Mouse (Mus musculus): ENCODE data around the gene Tm9sf4. TPM values are rescaled to one million over a fixed set of nuclear protein-coding genes. Genes with fewer than 3 reads are reported as not detected.
A peak's percentile ranks its signal among the peaks of the same experiment; 100 is the strongest.

The Tm9sf4 gene
- total and polyA plus RNA-seq, 3 experiments = 34.5 to 51.8 (median 43.3) TPM

GRCm38 (mm10) chr2:153121821-153122615 is 39.1 kb upstream of the Tm9sf4 start:
- TF ChIP-seq CTCF (IDR thresholded peaks at IDR 0.05) (no peak), POLR2A (IDR thresholded peaks at IDR 0.05; ENCODE audit: insufficient read depth, low read depth, low read length) (no peak), EP300 (IDR thresholded peaks at IDR 0.05; ENCODE audit: insufficient read depth, low read depth, low read length) (no peak)
- Histone ChIP-seq H3K36me3 (ENCODE audit: control insufficient read depth, insufficient read depth, low read length) (no peaks in the 10 kb centered on the region), H3K79me2 (replicated peaks; ENCODE audit: control insufficient read depth, insufficient read depth, low read length) (no peaks in the 10 kb centered on the region), H3K4me1 (ENCODE audit: control insufficient read depth, insufficient read depth, low read length) (no peaks in the 10 kb centered on the region), H3K27ac (no peak overlapping the region), H3K27me3 (ENCODE audit: control insufficient read depth, insufficient read depth, low read length) (no peaks in the 10 kb centered on the region), H3K4me3 (no peak overlapping the region), H3K9ac (ENCODE audit: low read depth, low read length) (no peak overlapping the region)
- WGBS = 70% methylated on average over 8 of the region's 8 CpGs
- DNase-seq = no peak
- intact Hi-C loops (cut with DNase I) = loop anchor here (5.0 kb wide), 1 partner anchor 35 kb away; no protein-coding TSS in a partner anchor

- Histone ChIP-seq H3K27ac (no peak overlapping the region), H3K4me1 (ENCODE audit: control insufficient read depth, insufficient read depth, low read length) (no peaks in the 10 kb centered on the region), H3K27me3 (ENCODE audit: control insufficient read depth, insufficient read depth, low read length) (no peaks in the 10 kb centered on the region)
Observed at GRCm38 (mm10) chr2:153122701-153123100, 38.4 kb upstream of the Tm9sf4 start.

GRCm38 (mm10) chr2:153125875-153126274 is 35.2 kb upstream of the Tm9sf4 start:
- 41% methylated on average over 5 of the region's 5 CpGs for WGBS
- Histone ChIP-seq H3K4me3 (no peak overlapping the region), H3K9ac (ENCODE audit: low read depth, low read length) (no peak overlapping the region), H3K27me3 (ENCODE audit: control insufficient read depth, insufficient read depth, low read length) (no peaks in the 10 kb centered on the region), H3K79me2 (replicated peaks; ENCODE audit: control insufficient read depth, insufficient read depth, low read length) (no peaks in the 10 kb centered on the region), H3K4me1 (ENCODE audit: control insufficient read depth, insufficient read depth, low read length) (no peaks in the 10 kb centered on the region), H3K36me3 (ENCODE audit: control insufficient read depth, insufficient read depth, low read length) (no peaks in the 10 kb centered on the region), H3K27ac (no peak overlapping the region)
- no peak for TF ChIP-seq POLR2A (IDR thresholded peaks at IDR 0.05; ENCODE audit: insufficient read depth, low read depth, low read length)
- no peak for TF ChIP-seq CTCF (IDR thresholded peaks at IDR 0.05)
- TF ChIP-seq EP300 (IDR thresholded peaks at IDR 0.05; ENCODE audit: insufficient read depth, low read depth, low read length) = no peak
- no peak for DNase-seq
- intact Hi-C loops (cut with DNase I) = no loop called here

More at GRCm38 (mm10) chr2:153122701-153123100, 38.4 kb upstream of the Tm9sf4 start:
- TF ChIP-seq POLR2A (IDR thresholded peaks at IDR 0.05; ENCODE audit: insufficient read depth, low read depth, low read length) (no peak), EP300 (IDR thresholded peaks at IDR 0.05; ENCODE audit: insufficient read depth, low read depth, low read length) (no peak), CTCF (IDR thresholded peaks at IDR 0.05) (no peak)
- WGBS = 86% methylated on average over 7 of the region's 7 CpGs
- H3K79me2 ChIP-seq (replicated peaks; ENCODE audit: control insufficient read depth, insufficient read depth, low read length) = no peaks in the 10 kb centered on the region
- H3K4me3 ChIP-seq = no peak overlapping the region
- intact Hi-C loops (cut with DNase I) = loop anchor here (5.0 kb wide), 1 partner anchor 35 kb away; no protein-coding TSS in a partner anchor
- no peaks in the 10 kb centered on the region for H3K36me3 ChIP-seq (ENCODE audit: control insufficient read depth, insufficient read depth, low read length)
- no peak overlapping the region for H3K9ac ChIP-seq (ENCODE audit: low read depth, low read length)
- DNase-seq = peak in 1 of 2 experiments; percentile 24

GRCm38 (mm10) chr2:153131019-153131418 is 30.1 kb upstream of the Tm9sf4 start:
- Histone ChIP-seq H3K4me1 (ENCODE audit: control insufficient read depth, insufficient read depth, low read length) (no peaks in the 10 kb centered on the region), H3K27ac (no peak overlapping the region), H3K9ac (ENCODE audit: low read depth, low read length) (no peak overlapping the region), H3K36me3 (ENCODE audit: control insufficient read depth, insufficient read depth, low read length) (no peaks in the 10 kb centered on the region), H3K79me2 (replicated peaks; ENCODE audit: control insufficient read depth, insufficient read depth, low read length) (no peaks in the 10 kb centered on the region), H3K4me3 (no peak overlapping the region), H3K27me3 (ENCODE audit: control insufficient read depth, insufficient read depth, low read length) (peaks cover 2% of the 10 kb centered on the region; the same call in 1 of the 2 replicates)
- 36% methylated on average over 6 of the region's 6 CpGs for WGBS
- intact Hi-C loops (cut with DNase I) = no loop called here
- no peak for TF ChIP-seq POLR2A (IDR thresholded peaks at IDR 0.05; ENCODE audit: insufficient read depth, low read depth, low read length)
- peak; percentile 56 for TF ChIP-seq CTCF (IDR thresholded peaks at IDR 0.05)
- peak in 1 of 2 experiments; percentile 20 for DNase-seq

GRCm38 (mm10) chr2:153134237-153134636 is 26.9 kb upstream of the Tm9sf4 start:
- Histone ChIP-seq H3K27me3 (ENCODE audit: control insufficient read depth, insufficient read depth, low read length) (peaks cover 2% of the 10 kb centered on the region; the same call in 1 of the 2 replicates), H3K4me1 (ENCODE audit: control insufficient read depth, insufficient read depth, low read length) (no peaks in the 10 kb centered on the region), H3K9ac (ENCODE audit: low read depth, low read length) (no peak overlapping the region), H3K27ac (no peak overlapping the region), H3K36me3 (ENCODE audit: control insufficient read depth, insufficient read depth, low read length) (no peaks in the 10 kb centered on the region), H3K4me3 (no peak overlapping the region), H3K79me2 (replicated peaks; ENCODE audit: control insufficient read depth, insufficient read depth, low read length) (no peaks in the 10 kb centered on the region)
- WGBS = 38% methylated on average over 5 of the region's 5 CpGs
- TF ChIP-seq EP300 (IDR thresholded peaks at IDR 0.05; ENCODE audit: insufficient read depth, low read depth, low read length) (no peak), CTCF (IDR thresholded peaks at IDR 0.05) (no peak), POLR2A (IDR thresholded peaks at IDR 0.05; ENCODE audit: insufficient read depth, low read depth, low read length) (no peak)
- DNase-seq = no peak
- intact Hi-C loops (cut with DNase I) = no loop called here

- Histone ChIP-seq H3K27ac (no peak overlapping the region), H3K36me3 (ENCODE audit: control insufficient read depth, insufficient read depth, low read length) (no peaks in the 10 kb centered on the region), H3K79me2 (replicated peaks; ENCODE audit: control insufficient read depth, insufficient read depth, low read length) (no peaks in the 10 kb centered on the region), H3K4me3 (no peak overlapping the region), H3K27me3 (ENCODE audit: control insufficient read depth, insufficient read depth, low read length) (no peaks in the 10 kb centered on the region), H3K9ac (ENCODE audit: low read depth, low read length) (no peak overlapping the region), H3K4me1 (ENCODE audit: control insufficient read depth, insufficient read depth, low read length) (no peaks in the 10 kb centered on the region; the same call in 1 of the 2 replicates)
- TF ChIP-seq CTCF (IDR thresholded peaks at IDR 0.05) (no peak), POLR2A (IDR thresholded peaks at IDR 0.05; ENCODE audit: insufficient read depth, low read depth, low read length) (no peak), EP300 (IDR thresholded peaks at IDR 0.05; ENCODE audit: insufficient read depth, low read depth, low read length) (no peak)
- DNase-seq = no peak
- WGBS = 76% methylated on average over 4 of the region's 4 CpGs
- intact Hi-C loops (cut with DNase I) = no loop called here
Observed at GRCm38 (mm10) chr2:153136211-153136610, 24.9 kb upstream of the Tm9sf4 start.
